Mouse (Mus musculus): ENCODE results near the gene Cdh23. TPM values are rescaled to one million over a fixed set of nuclear protein-coding genes. Genes with fewer than 3 reads are reported as not detected.

Cdh23 gene
- polyA plus RNA-seq, 2 experiments = 0.73 to 2.7 TPM

- ATAC-seq (ENCODE audit: low FRiP score, low read depth) = no peak
- Histone ChIP-seq H3K9ac (ENCODE audit: low read depth, low read length, severe bottlenecking) (no peak overlapping the region), H3K4me3 (replicated peaks; ENCODE audit: low read length) (no peak overlapping the region), H3K27ac (replicated peaks; ENCODE audit: low read depth, low read length) (no peak overlapping the region), H3K9me3 (ENCODE audit: control insufficient read depth, low read length) (no peaks in the 10 kb centered on the region), H3K4me2 (replicated peaks; ENCODE audit: low read depth, low read length, severe bottlenecking) (no peak overlapping the region), H3K27me3 (ENCODE audit: control insufficient read depth, insufficient read depth, low read length) (no peaks in the 10 kb centered on the region), H3K36me3 (ENCODE audit: control insufficient read depth, insufficient read depth, low read length) (peaks cover 13% of the 10 kb centered on the region; the same call in 1 of the 2 replicates), H3K4me1 (ENCODE audit: control insufficient read depth, insufficient read depth, low read length) (no peaks in the 10 kb centered on the region)
- DNase-seq (ENCODE audit: low spot score) = no peak
- no peak for TF ChIP-seq POLR2A (IDR thresholded peaks at IDR 0.05; ENCODE audit: borderline replicate concordance, extremely low read depth, insufficient read depth, insufficient read length)
- 87% methylated on average over 7 of the region's 7 CpGs for WGBS
These were observed 45.1 kb upstream of the Cdh23 start for GRCm38 (mm10) chr10:60741435-60741834.

DNA sequence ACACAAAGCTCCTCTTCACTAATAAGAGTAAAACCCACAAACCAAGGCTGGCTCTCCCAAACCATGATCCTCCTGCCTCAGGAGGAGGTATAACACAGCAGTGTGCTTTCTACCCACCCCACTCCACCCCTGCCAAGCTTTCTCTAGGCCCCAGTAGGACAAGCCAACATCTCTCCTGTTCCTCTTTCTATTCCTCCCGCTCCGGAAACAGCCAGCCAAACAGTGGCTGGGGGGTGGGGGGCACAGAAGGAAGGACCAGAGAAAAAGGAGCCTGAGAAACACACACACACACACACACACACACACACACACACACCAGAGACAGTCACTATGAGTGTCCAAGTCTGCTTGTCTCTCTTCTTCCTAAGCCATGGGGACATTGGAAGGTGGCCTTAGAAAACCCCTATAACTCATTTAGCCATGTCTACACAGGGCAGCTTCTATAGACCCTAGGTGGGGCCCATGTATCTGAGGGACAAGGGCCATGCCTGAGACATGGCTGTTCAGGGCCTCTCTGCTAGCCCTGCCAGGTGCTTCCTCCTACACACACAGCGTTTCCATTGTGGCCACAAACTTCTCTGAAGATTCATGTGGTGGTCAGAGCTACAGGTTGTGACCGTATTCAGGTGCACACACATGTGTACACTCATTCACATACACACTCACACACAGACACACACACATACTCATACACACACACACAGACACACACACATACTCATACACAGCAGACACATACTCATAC lies 43.5 kb upstream of the Cdh23 start:
- no peak for TF ChIP-seq POLR2A (IDR thresholded peaks at IDR 0.05; ENCODE audit: borderline replicate concordance, extremely low read depth, insufficient read depth, insufficient read length)
- H3K4me2 ChIP-seq (replicated peaks; ENCODE audit: low read depth, low read length, severe bottlenecking) = no peak overlapping the region
- H3K9me3 ChIP-seq (ENCODE audit: control insufficient read depth, low read length) = no peaks in the 10 kb centered on the region
- no peak overlapping the region for H3K9ac ChIP-seq (ENCODE audit: low read depth, low read length, severe bottlenecking)
- H3K27ac ChIP-seq (replicated peaks; ENCODE audit: low read depth, low read length) = no peak overlapping the region
- DNase-seq (ENCODE audit: low spot score) (no peak), ATAC-seq (ENCODE audit: low FRiP score, low read depth) (no peak)
- H3K4me1 ChIP-seq (ENCODE audit: control insufficient read depth, insufficient read depth, low read length) = no peaks in the 10 kb centered on the region
- H3K27me3 ChIP-seq (ENCODE audit: control insufficient read depth, insufficient read depth, low read length) = no peaks in the 10 kb centered on the region
- 97% methylated on average over 4 of the region's 4 CpGs for WGBS
- no peak overlapping the region for H3K4me3 ChIP-seq (replicated peaks; ENCODE audit: low read length)
- peaks cover 10% of the 10 kb centered on the region; the same call in 1 of the 2 replicates for H3K36me3 ChIP-seq (ENCODE audit: control insufficient read depth, insufficient read depth, low read length)

GRCm38 (mm10) chr10:60737886-60738640 lies 41.8 kb upstream of the Cdh23 start:
- no peak overlapping the region for H3K9ac ChIP-seq (ENCODE audit: low read depth, low read length, severe bottlenecking)
- TF ChIP-seq POLR2A (IDR thresholded peaks at IDR 0.05; ENCODE audit: borderline replicate concordance, extremely low read depth, insufficient read depth, insufficient read length) = no peak
- peaks cover 6% of the 10 kb centered on the region; the same call in 1 of the 2 replicates for H3K36me3 ChIP-seq (ENCODE audit: control insufficient read depth, insufficient read depth, low read length)
- no peak overlapping the region for H3K4me3 ChIP-seq (replicated peaks; ENCODE audit: low read length)
- DNase-seq (ENCODE audit: low spot score) = no peak
- H3K27ac ChIP-seq (replicated peaks; ENCODE audit: low read depth, low read length) = no peak overlapping the region
- H3K9me3 ChIP-seq (ENCODE audit: control insufficient read depth, low read length) = no peaks in the 10 kb centered on the region
- no peak overlapping the region for H3K4me2 ChIP-seq (replicated peaks; ENCODE audit: low read depth, low read length, severe bottlenecking)
- H3K27me3 ChIP-seq (ENCODE audit: control insufficient read depth, insufficient read depth, low read length) = no peaks in the 10 kb centered on the region
- 79% methylated on average over 8 of the region's 9 CpGs for WGBS
- no peak for ATAC-seq (ENCODE audit: low FRiP score, low read depth)
- H3K4me1 ChIP-seq (ENCODE audit: control insufficient read depth, insufficient read depth, low read length) = no peaks in the 10 kb centered on the region

- ATAC-seq (ENCODE audit: low FRiP score, low read depth) (no peak), DNase-seq (ENCODE audit: low spot score) (no peak)
- Histone ChIP-seq H3K4me1 (ENCODE audit: control insufficient read depth, insufficient read depth, low read length) (no peaks in the 10 kb centered on the region), H3K36me3 (ENCODE audit: control insufficient read depth, insufficient read depth, low read length) (peaks cover 6% of the 10 kb centered on the region; the same call in 1 of the 2 replicates), H3K4me2 (replicated peaks; ENCODE audit: low read depth, low read length, severe bottlenecking) (no peak overlapping the region), H3K27me3 (ENCODE audit: control insufficient read depth, insufficient read depth, low read length) (no peaks in the 10 kb centered on the region), H3K9ac (ENCODE audit: low read depth, low read length, severe bottlenecking) (no peak overlapping the region), H3K4me3 (replicated peaks; ENCODE audit: low read length) (no peak overlapping the region), H3K9me3 (ENCODE audit: control insufficient read depth, low read length) (no peaks in the 10 kb centered on the region), H3K27ac (replicated peaks; ENCODE audit: low read depth, low read length) (no peak overlapping the region)
- TF ChIP-seq POLR2A (IDR thresholded peaks at IDR 0.05; ENCODE audit: borderline replicate concordance, extremely low read depth, insufficient read depth, insufficient read length) = no peak
- 58% methylated on average over 11 of the region's 11 CpGs for WGBS
These were observed 41.0 kb upstream of the Cdh23 start for GRCm38 (mm10) chr10:60737169-60737728.

DNA sequence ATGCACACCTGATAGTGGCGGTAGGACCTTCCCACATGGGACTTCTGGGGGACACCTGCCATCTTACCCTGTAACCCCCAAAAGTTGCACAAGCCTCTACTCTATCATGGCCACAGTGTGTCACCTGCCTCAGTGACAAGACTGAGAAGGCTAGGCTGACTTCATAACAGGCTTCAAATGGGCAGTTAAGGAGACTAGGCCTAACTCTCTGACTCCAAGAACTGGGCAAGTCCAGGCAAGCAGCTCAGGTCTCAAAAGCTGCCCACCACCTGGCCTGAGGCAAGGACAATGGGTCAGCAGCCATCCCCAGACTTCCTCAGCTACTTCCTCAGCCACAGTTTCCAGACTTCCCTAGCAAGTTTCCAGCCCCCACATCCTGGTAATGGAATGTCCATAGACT lies 39.4 kb upstream of the Cdh23 start:
- Histone ChIP-seq H3K4me3 (replicated peaks; ENCODE audit: low read length) (no peak overlapping the region), H3K27me3 (ENCODE audit: control insufficient read depth, insufficient read depth, low read length) (no peaks in the 10 kb centered on the region), H3K27ac (replicated peaks; ENCODE audit: low read depth, low read length) (no peak overlapping the region), H3K9ac (ENCODE audit: low read depth, low read length, severe bottlenecking) (no peak overlapping the region), H3K36me3 (ENCODE audit: control insufficient read depth, insufficient read depth, low read length) (peaks cover 3% of the 10 kb centered on the region; the same call in 1 of the 2 replicates), H3K4me2 (replicated peaks; ENCODE audit: low read depth, low read length, severe bottlenecking) (no peak overlapping the region), H3K9me3 (ENCODE audit: control insufficient read depth, low read length) (no peaks in the 10 kb centered on the region), H3K4me1 (ENCODE audit: control insufficient read depth, insufficient read depth, low read length) (no peaks in the 10 kb centered on the region)
- TF ChIP-seq POLR2A (IDR thresholded peaks at IDR 0.05; ENCODE audit: borderline replicate concordance, extremely low read depth, insufficient read depth, insufficient read length) = no peak
- no peak for DNase-seq (ENCODE audit: low spot score)
- 91% methylated on average over 1 of the region's 1 CpGs for WGBS
- ATAC-seq (ENCODE audit: low FRiP score, low read depth) = no peak

Data from limb, embryonic 14.5 days (tissue).